Mouse (Mus musculus) left cerebral cortex, adult 11 months (tissue): ENCODE results near the gene Neurl1a.

Source experiments
- DNase-seq: peaks from one replicate; pipeline ENCODE4 v3.0.0; 2022; ENCODE audit warnings: low spot score

Gene Neurl1a

DNA sequence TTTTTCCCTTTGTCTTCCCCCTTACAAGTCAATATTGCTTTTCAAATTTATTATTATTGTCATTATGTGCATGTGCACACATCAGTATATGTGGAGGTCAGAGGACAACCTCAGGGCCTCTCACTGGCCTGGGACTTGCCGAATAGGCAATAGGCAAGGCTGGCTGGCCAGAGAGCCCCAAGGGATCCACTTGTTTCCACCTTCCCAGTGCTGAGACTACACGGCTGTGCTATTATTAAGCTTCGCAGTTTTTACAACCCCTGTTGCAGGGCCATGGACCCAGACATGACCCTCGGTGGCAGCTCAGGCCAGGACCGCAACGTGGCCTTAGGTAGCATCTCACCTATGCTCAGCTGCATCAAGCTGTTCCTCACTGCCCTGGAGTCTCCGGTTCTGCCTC, 33.8 kb downstream of the Neurl1a start:
- no peak for DNase-seq

DNA sequence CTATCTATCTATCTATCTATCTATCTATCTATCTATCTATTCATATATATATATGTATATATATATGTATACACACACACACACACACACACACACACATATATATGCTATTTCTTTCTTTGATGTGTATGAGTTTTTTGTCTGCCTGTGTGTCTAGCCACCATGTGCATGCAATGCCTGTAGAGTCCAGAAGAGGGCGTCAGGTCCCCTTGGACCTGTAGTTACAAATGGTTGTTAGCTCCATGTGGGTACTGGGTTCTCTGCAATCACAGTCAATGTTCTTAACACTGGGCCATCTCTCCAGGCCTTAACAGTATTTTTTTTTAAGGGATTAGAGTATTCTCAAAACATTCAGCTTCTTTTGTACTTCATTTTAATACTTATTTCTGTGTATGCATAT, 34.9 kb downstream of the Neurl1a start:
- no peak for DNase-seq

DNA sequence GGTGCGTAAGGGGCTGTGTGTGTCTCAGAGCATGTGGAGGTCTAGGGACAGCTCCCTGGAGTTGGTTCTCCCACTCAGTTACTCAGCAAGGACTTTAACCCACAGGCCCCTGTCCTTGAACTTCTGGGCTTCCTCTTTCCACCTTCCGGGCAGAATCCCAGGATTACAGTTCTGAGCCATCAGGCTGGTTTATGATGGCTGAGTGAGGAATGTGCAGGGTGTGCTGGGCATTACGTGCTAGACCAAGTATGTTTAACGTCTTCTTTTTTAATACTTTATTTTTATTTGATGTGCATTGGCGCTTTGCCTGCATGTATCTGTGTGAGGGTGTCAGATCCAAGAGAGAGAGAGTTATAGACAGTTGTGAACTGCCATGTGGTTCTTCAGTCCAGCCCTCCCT, 38.1 kb downstream of the Neurl1a start:
- no peak for DNase-seq

DNA sequence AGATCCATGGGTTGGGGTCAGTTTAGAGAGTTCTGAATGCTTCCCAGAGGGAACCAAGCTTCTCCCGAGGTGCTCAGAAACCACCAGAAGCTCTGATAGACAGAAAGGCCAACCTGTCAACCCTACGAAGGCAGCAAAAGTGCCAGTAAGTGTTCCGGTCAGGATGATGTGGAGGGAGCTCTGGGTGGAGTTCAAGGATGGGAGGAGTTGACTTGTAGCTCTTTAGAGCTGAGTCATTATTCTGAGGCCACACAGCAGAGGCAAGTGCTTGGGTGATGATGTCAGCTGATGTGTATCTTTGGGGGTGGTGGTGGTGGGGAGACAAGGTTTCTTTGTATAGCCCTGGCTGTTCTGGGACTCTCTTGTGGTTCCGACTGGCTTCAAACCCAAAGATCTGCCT, 41.0 kb downstream of the Neurl1a start:
- DNase-seq: no peak

GRCm38 (mm10) chr19:47220232-47220631, 41.6 kb downstream of the Neurl1a start:
- no peak for DNase-seq

GRCm38 (mm10) chr19:47221006-47221405, 42.4 kb downstream of the Neurl1a start:
- no peak for DNase-seq

GRCm38 (mm10) chr19:47221500-47222153, 43.0 kb downstream of the Neurl1a start:
- no peak for DNase-seq

DNA sequence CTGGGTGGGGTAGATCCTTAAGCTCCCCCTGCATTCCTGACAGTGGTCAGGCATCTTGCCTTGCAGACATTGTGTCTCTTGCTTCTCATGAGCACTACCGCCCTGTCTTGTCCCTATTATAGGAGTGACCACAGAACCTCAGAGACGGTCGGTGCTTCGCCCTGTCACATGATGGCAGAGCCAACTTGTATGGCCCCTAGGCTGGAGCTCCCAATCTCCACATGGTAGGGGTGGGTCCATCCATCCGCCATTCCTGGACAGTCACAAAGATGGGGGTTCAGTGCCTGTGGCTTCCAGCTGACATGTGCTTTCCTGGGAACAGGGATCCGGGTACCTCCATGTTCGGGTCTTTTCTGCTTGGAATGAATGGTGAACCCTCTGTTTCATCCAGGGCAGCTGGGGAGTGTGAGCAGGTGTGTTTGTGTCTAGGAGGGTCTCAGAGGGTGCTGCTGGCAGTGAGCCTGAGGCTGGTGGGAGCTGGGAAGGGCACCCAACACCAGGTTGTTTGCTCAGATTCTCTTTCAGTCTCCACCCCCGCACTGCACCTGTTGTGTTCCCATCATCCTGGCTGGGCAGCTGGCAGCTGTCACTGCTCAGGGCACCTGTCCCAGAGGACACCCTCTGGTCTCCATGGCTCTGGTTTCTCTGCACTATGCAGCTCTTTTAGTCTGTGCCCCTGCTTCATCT, 43.7 kb downstream of the Neurl1a start:
- DNase-seq: no peak

DNA sequence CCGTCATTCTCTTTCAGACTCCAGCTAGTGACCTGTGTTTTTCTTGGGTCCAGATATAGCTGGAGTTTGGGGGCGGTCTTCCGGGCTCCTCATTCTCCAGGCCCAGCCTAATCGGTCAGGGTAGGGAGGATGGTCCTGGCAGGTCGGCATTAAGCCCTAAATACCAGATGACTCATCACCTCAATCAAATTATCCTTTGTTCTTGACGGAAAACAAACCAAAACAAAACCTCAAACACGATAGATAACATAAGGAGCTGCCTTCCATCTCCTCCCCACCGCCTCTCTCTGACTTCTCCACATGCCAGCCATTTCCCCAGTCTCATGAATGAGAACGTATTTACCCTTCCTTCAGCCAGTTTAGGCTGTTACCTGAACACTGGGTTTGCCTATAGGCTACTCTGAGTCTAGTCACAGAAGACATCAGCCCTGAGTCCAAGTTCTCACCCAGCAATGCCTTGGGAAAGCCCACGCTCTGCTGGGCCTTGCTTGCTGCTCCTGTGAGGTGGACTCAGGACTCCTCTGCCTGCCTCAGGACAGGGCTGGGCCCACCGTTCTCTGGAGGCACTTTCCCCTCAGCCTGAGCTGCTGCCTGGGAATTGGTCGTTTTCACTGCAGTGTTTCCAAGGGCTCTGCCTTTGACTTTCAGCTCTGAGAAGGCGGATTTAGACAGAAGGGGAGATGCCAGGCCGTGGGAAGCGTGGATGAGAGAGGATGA, 44.4 kb downstream of the Neurl1a start:
- DNase-seq: no peak

- DNase-seq: no peak
These were observed 46.1 kb downstream of the Neurl1a start for GRCm38 (mm10) chr19:47224743-47225142.

GRCm38 (mm10) chr19:47225791-47226190, 47.2 kb downstream of the Neurl1a start:
- no peak for DNase-seq

DNA sequence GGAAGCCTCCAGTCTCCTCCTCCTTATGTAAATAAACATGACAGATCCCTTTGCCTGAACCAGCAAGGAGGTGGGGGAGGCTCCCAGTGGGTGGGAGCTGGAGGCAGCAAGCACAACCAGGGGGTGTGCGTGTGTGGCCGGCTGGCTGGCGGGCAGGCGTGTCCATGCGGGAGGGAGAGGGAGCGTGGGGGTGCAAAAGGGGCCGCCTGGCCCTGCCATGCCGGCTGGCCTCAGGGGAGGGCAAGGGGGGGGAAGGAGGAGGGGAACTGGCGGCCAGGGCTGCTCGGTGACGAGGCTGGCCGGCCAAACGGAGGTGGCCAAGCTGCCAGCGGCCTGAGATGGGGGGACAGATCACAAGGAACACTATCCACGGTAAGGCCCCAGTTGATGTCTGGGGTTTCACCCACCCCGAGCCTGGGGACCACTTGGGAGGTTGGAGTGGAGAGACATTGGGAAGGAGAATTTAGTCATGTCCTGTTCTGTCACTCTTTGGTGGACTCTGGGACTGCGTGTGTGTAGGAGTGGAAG, 50.2 kb downstream of the Neurl1a start:
- no peak for DNase-seq

DNA sequence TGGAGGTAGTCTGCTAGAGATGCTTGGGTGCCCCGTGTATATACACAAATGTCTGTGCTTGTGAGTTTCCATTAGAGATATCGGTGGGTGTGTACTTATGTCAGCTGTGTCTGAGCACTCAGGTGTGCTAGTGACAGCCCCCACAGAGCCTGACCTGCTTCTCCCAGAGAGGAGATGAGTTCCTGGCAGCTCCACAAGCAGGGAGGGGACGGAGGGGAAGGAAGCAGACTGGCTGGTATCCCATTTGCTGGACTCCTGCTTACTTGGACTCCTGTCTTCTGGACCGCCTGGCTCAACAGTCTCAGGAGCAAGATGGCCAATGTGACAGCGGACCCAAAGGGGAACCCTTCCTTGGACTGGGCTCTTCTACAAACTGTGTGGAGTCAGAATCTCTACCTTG, 50.8 kb downstream of the Neurl1a start:
- DNase-seq: no peak

DNA sequence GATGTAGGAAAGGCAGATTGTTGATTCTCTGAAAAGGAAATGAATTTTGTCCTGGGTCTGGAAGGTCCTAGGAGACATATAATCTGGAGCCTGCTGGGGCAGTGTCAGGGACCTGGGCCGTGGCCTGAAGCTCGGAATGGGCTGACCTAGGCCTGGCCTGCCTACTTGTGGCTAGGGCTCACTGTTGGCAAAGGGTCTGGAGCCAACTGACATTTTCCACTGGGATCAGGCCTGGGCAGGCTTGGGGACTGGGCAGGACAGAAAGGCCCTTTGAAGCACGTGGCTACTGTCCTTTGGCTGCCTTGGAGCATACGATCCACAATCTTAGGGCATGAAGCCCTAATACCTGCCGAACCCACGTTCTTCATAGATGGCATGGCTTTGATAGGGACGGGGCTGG, 51.5 kb downstream of the Neurl1a start:
- no peak for DNase-seq

- DNase-seq: no peak
These were observed 52.1 kb downstream of the Neurl1a start for GRCm38 (mm10) chr19:47230682-47231081.

GRCm38 (mm10) chr19:47231389-47231788, 52.8 kb downstream of the Neurl1a start:
- no peak for DNase-seq

- DNase-seq: no peak
These were observed 53.7 kb downstream of the Neurl1a start for GRCm38 (mm10) chr19:47232077-47232865.

DNA sequence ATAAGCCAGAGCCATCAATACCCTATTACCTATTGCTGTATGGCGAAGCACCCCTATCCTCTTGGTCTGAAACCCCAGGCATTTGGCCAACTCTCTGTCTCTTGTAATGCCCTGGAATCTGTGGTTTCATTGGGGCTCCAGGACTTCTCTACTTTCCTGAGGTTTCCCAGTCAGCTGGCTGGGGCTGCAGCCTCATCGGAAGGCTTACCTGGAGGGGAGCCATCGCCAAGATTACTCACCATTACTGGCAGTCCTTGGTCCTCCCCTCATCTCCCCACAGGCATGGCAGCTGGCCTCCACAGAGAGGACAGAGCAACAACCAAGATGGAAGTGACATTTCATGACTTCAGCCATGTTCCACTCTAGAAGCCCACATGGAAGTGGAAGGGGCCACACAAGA, 54.5 kb downstream of the Neurl1a start:
- DNase-seq: no peak

DNA sequence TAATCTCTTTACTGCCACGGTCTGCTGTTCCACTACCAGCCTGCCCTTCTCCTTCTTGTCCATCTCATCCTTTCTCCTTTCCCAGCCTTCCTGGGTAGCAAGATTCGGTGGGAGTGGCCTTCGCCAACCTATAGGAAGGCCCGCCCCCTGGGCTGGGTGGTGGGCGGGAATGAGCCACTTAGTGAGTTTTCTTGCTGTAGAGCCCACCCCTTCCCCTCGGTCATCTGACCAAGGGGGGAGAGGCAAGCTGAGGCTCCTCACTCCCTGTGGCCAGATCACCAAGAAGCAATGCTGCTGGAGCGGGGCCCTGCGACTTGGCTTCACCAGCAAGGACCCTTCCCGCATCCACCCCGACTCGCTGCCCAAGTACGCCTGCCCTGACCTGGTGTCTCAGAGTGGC, 61.5 kb downstream of the Neurl1a start:
- DNase-seq: no peak

GRCm38 (mm10) chr19:47240957-47241356, 62.3 kb downstream of the Neurl1a start:
- no peak for DNase-seq

GRCm38 (mm10) chr19:47242227-47242626, 63.6 kb downstream of the Neurl1a start:
- no peak for DNase-seq

- no peak for DNase-seq
These were observed 66.9 kb downstream of the Neurl1a start for GRCm38 (mm10) chr19:47245512-47245911.
